Mouse (Mus musculus) limb, embryonic 11.5 days (tissue): Measurements from ENCODE around the gene Mipol1. TPM values are rescaled to one million over a fixed set of nuclear protein-coding genes. Genes with fewer than 3 reads are reported as not detected.
"Not testable (repeated sequence)": the region's sequence is repeated elsewhere in the genome, so short reads cannot be mapped to it uniquely, and the experiment has no call there.

Source experiments
- ATAC-seq: fragments of 200-750 bp; cut with Nextera tagmentation; 2 replicates; pipeline ENCODE4 v1.8.0; 2017; ENCODE audit warnings: low read depth; ENCODE audit not compliant: insufficient number of reproducible peaks, low FRiP score, low TSS enrichment
- DNase-seq: peaks from one replicate; pipeline ENCODE4 v3.0.0-alpha.2; 2015; ENCODE audit warnings: low spot score
- H3K27ac ChIP-seq: fragments of 300-500 bp; sonication (generic); replicated peaks from 2 replicates; pipeline ENCODE4 v1.5.1; 2014; ENCODE audit warnings: low read depth, mild to moderate bottlenecking, low read length
- H3K27me3 ChIP-seq: fragments of 300-500 bp; sonication (generic); 2 replicates; pipeline ENCODE4 v1.6.1; 2014; ENCODE audit warnings: mild to moderate bottlenecking, low read length, mixed read lengths; ENCODE audit not compliant: control insufficient read depth, insufficient read depth
- H3K36me3 ChIP-seq: fragments of 300-500 bp; sonication (generic); 2 replicates; pipeline ENCODE4 v1.6.1; 2014; ENCODE audit warnings: mild to moderate bottlenecking, low read length, moderate library complexity, mixed read lengths; ENCODE audit not compliant: control insufficient read depth, insufficient read depth
- H3K4me1 ChIP-seq: fragments of 300-500 bp; sonication (generic); 2 replicates; pipeline ENCODE4 v1.6.1; 2014; ENCODE audit warnings: low read length, mixed read lengths; ENCODE audit not compliant: control insufficient read depth, insufficient read depth
- H3K4me2 ChIP-seq: fragments of 300-500 bp; sonication (generic); 2 replicates; pipeline ENCODE4 v1.6.1; 2014; ENCODE audit warnings: low read depth, mild to moderate bottlenecking, moderate library complexity; ENCODE audit not compliant: severe bottlenecking
- H3K4me3 ChIP-seq: fragments of 300-500 bp; sonication (generic); 2 replicates; pipeline ENCODE4 v1.5.1; 2014; ENCODE audit warnings: low read depth, low read length
- H3K9ac ChIP-seq: fragments of 300-500 bp; sonication (generic); 2 replicates; pipeline ENCODE4 v1.6.1; 2014; ENCODE audit warnings: mild to moderate bottlenecking, low read length
- H3K9me3 ChIP-seq: fragments of 300-500 bp; sonication (generic); 2 replicates; pipeline ENCODE4 v1.6.1; 2016; ENCODE audit warnings: low read length; ENCODE audit not compliant: control insufficient read depth
- WGBS: fragments of 180-500 bp; shearing (Covaris S2); extraction: QIAGEN DNeasy Blood & Tissue Kit; methylation state at CpG from one replicate; pipeline ENCODE4 v1.1.7; 2014; 5-methylcytosine and 5-hydroxymethylcytosine counted together
- polyA plus RNA-seq: library from polyadenylated mRNA; unstranded; fragments of >200 nt; fragmentation: Nextera tagmentation; extraction: Ambion mirVana; gene quantifications from 2 replicates; pipeline ENCODE4 v1.2.1, GENCODE M21; 2014

The Mipol1 gene
- polyA plus RNA-seq, 1 experiment from 2014 or later, result 9.1 TPM

- H3K9me3 ChIP-seq, result no peaks in the 10 kb centered on the region
- no peaks in the 10 kb centered on the region for H3K36me3 ChIP-seq
- peak within 1 kb of the TSS; percentile 37 for H3K4me3 ChIP-seq
- WGBS, result 67% methylated on average over 10 of the region's 10 CpGs
- 0 out of 2 replicates have a peak, but pooled peaks have one; percentile 3 for ATAC-seq
- peak within 1 kb of the TSS; percentile 70 for H3K4me2 ChIP-seq
- H3K27me3 ChIP-seq, result peaks cover 12% of the 10 kb centered on the region
- DNase-seq, result no peak
- no peaks in the 10 kb centered on the region for H3K4me1 ChIP-seq
- H3K27ac ChIP-seq, result no peak within 1 kb of the TSS
- peak within 1 kb of the TSS; percentile 61 for H3K9ac ChIP-seq
These were observed 32.7 kb upstream of the Mipol1 start, which contains the start of gene Slc25a21 for GRCm38 (mm10) chr12:57197363-57198026. Slc25a21 (minus strand) TSS chr12:57197472.

- Histone ChIP-seq H3K4me1 (no peaks in the 10 kb centered on the region), H3K9ac (no peak overlapping the region), H3K9me3 (no peaks in the 10 kb centered on the region), H3K27ac (no peak overlapping the region), H3K27me3 (peaks cover 12% of the 10 kb centered on the region), H3K4me3 (no peak overlapping the region), H3K36me3 (no peaks in the 10 kb centered on the region), H3K4me2 (no peak overlapping the region)
- DNase-seq (no peak), ATAC-seq (no peak)
These were observed 32.0 kb upstream of the Mipol1 start for GRCm38 (mm10) chr12:57198269-57198668.

- Histone ChIP-seq H3K4me2 (no peak overlapping the region), H3K27ac (no peak overlapping the region), H3K4me1 (no peaks in the 10 kb centered on the region), H3K27me3 (peaks cover 12% of the 10 kb centered on the region), H3K36me3 (no peaks in the 10 kb centered on the region), H3K9me3 (no peaks in the 10 kb centered on the region), H3K4me3 (no peak overlapping the region), H3K9ac (no peak overlapping the region)
- DNase-seq, result no peak
- WGBS, result 92% methylated on average over 2 of the region's 2 CpGs
- no peak for ATAC-seq
These were observed 30.8 kb upstream of the Mipol1 start for GRCm38 (mm10) chr12:57199427-57199826.

GRCm38 (mm10) chr12:57201901-57202300 lies 28.3 kb upstream of the Mipol1 start:
- no peak overlapping the region for H3K4me3 ChIP-seq
- H3K9me3 ChIP-seq, result no peaks in the 10 kb centered on the region
- H3K36me3 ChIP-seq, result no peaks in the 10 kb centered on the region
- H3K4me1 ChIP-seq, result no peaks in the 10 kb centered on the region
- no peak overlapping the region for H3K27ac ChIP-seq
- 93% methylated on average over 3 of the region's 3 CpGs for WGBS
- ATAC-seq, result no peak
- H3K9ac ChIP-seq, result no peak overlapping the region
- no peak for DNase-seq
- peaks cover 9% of the 10 kb centered on the region; the same call in 1 of the 2 replicates for H3K27me3 ChIP-seq
- no peak overlapping the region for H3K4me2 ChIP-seq

- DNase-seq (no peak), ATAC-seq (no peak)
- 82% methylated on average over 4 of the region's 4 CpGs for WGBS
- H3K36me3 ChIP-seq, result no peaks in the 10 kb centered on the region
- H3K9me3 ChIP-seq, result no peaks in the 10 kb centered on the region
- H3K9ac ChIP-seq, result no peak overlapping the region
- H3K27me3 ChIP-seq, result no peaks in the 10 kb centered on the region
- H3K27ac ChIP-seq, result no peak overlapping the region
- no peaks in the 10 kb centered on the region for H3K4me1 ChIP-seq
- no peak overlapping the region for H3K4me3 ChIP-seq
- no peak overlapping the region for H3K4me2 ChIP-seq
These were observed 25.9 kb upstream of the Mipol1 start for GRCm38 (mm10) chr12:57204276-57204851.

- ATAC-seq (peak; percentile 71), DNase-seq (peak; percentile 61)
- WGBS, result 9% methylated on average over 30 of the region's 30 CpGs
- peak overlapping the region; percentile 45 for H3K4me3 ChIP-seq
- H3K4me2 ChIP-seq, result peak overlapping the region; percentile 76
- H3K9me3 ChIP-seq, result no peaks in the 10 kb centered on the region
- H3K9ac ChIP-seq, result peak overlapping the region; percentile 70
- no peak overlapping the region for H3K27ac ChIP-seq
- no peaks in the 10 kb centered on the region for H3K27me3 ChIP-seq
- H3K36me3 ChIP-seq, result no peaks in the 10 kb centered on the region
- H3K4me1 ChIP-seq, result peaks cover 3% of the 10 kb centered on the region; the same call in 1 of the 2 replicates
These were observed 18.6 kb upstream of the Mipol1 start for GRCm38 (mm10) chr12:57211353-57212311.

GRCm38 (mm10) chr12:57212463-57212862 lies 17.8 kb upstream of the Mipol1 start:
- DNase-seq, H3K27ac ChIP-seq, H3K4me1 ChIP-seq, H3K4me3 ChIP-seq, H3K36me3 ChIP-seq, H3K9ac ChIP-seq, H3K27me3 ChIP-seq, H3K4me2 ChIP-seq, H3K9me3 ChIP-seq: not testable (repeated sequence)
- WGBS, result 88% methylated on average over 5 of the region's 5 CpGs
- ATAC-seq, result 0 out of 2 replicates have a peak, but pooled peaks have one; percentile 26

GRCm38 (mm10) chr12:57226411-57226810 lies 3.8 kb upstream of the Mipol1 start:
- no peaks in the 10 kb centered on the region for H3K36me3 ChIP-seq
- 84% methylated on average over 9 of the region's 9 CpGs for WGBS
- H3K4me3 ChIP-seq, result no peak overlapping the region
- DNase-seq (no peak), ATAC-seq (no peak)
- H3K4me1 ChIP-seq, result no peaks in the 10 kb centered on the region
- H3K4me2 ChIP-seq, result no peak overlapping the region
- H3K9ac ChIP-seq, result no peak overlapping the region
- no peaks in the 10 kb centered on the region for H3K9me3 ChIP-seq
- no peak overlapping the region for H3K27ac ChIP-seq
- H3K27me3 ChIP-seq, result no peaks in the 10 kb centered on the region
